Mouse (Mus musculus) myocyte (in vitro differentiated cells): ENCODE data around the gene Bco1. TPM values are rescaled to one million over a fixed set of nuclear protein-coding genes. Genes with fewer than 3 reads are reported as not detected.
A peak's percentile ranks its signal among the peaks of the same experiment; 100 is the strongest.

Source experiments
- H3K27me3 ChIP-seq: one replicate; pipeline ENCODE4 v1.6.1; 2011; ENCODE audit not compliant: control insufficient read depth, insufficient read depth, insufficient read length
- H3K36me3 ChIP-seq: one replicate; pipeline ENCODE4 v1.6.1; 2011; ENCODE audit not compliant: control insufficient read depth, insufficient read depth
- H3K4me2 ChIP-seq: one replicate; pipeline ENCODE4 v1.6.1; 2011; ENCODE audit warnings: low read depth, control low read depth
- H3K4me3 ChIP-seq: one replicate; pipeline ENCODE4 v1.5.1; 2011; ENCODE audit warnings: mild to moderate bottlenecking, control low read depth, moderate library complexity
- H3K79me2 ChIP-seq: one replicate; pipeline ENCODE4 v1.6.1; 2011; ENCODE audit not compliant: control insufficient read depth, insufficient read depth
- H3ac ChIP-seq: one replicate; pipeline ENCODE4 v1.6.1; 2011; ENCODE audit not compliant: control insufficient read depth, insufficient read length
- CEBPB ChIP-seq: IDR thresholded peaks from 2 replicates; pipeline ENCODE4 v1.6.1; 2011; ENCODE audit warnings: mild to moderate bottlenecking, moderate library complexity; ENCODE audit not compliant: poor library complexity, insufficient read depth, severe bottlenecking
- E2F4 ChIP-seq: IDR thresholded peaks from one replicate; pipeline ENCODE4 v1.6.1; 2011; ENCODE audit warnings: mild to moderate bottlenecking, control low read depth, moderate library complexity; ENCODE audit not compliant: insufficient read depth
- MAX ChIP-seq: IDR thresholded peaks from one replicate; pipeline ENCODE4 v1.6.1; 2011; ENCODE audit warnings: low read depth, mild to moderate bottlenecking, control low read depth
- MYOD1 ChIP-seq, 3 experiments: IDR thresholded peaks; one replicate each; pipeline ENCODE4 v1.6.1; 2011; ENCODE audit warnings: control low read depth in 2 of 3, low read depth in 2 of 3, mild to moderate bottlenecking in 2 of 3, moderate library complexity in 1 of 3; ENCODE audit not compliant: insufficient read length in 2 of 3, control insufficient read depth in 1 of 3
- MYOG ChIP-seq, 3 experiments: IDR thresholded peaks; one replicate each; pipeline ENCODE4 v1.6.1; 2011; ENCODE audit warnings: control low read depth in 2 of 3, low read depth in 2 of 3, mild to moderate bottlenecking in 2 of 3; ENCODE audit not compliant: insufficient read length in 2 of 3, control insufficient read depth in 1 of 3, insufficient read depth in 1 of 3
- POLR2A ChIP-seq: IDR thresholded peaks from one replicate; pipeline ENCODE4 v1.6.1; 2011; ENCODE audit warnings: low read depth, mild to moderate bottlenecking, control low read depth, moderate library complexity; ENCODE audit not compliant: insufficient read length
- POLR2AphosphoS2 ChIP-seq: IDR thresholded peaks from one replicate; pipeline ENCODE4 v1.6.1; 2011; ENCODE audit warnings: low read depth, control low read depth; ENCODE audit not compliant: insufficient read length
- REST ChIP-seq: IDR thresholded peaks from one replicate; pipeline ENCODE4 v1.6.1; 2011; ENCODE audit warnings: mild to moderate bottlenecking, control low read depth, moderate library complexity; ENCODE audit not compliant: insufficient read depth, insufficient read length
- SRF ChIP-seq: IDR thresholded peaks from one replicate; pipeline ENCODE4 v1.6.1; 2011; ENCODE audit warnings: low read depth; ENCODE audit not compliant: control insufficient read depth, insufficient read length
- TCF12 ChIP-seq: IDR thresholded peaks from one replicate; pipeline ENCODE4 v1.6.1; 2011; ENCODE audit warnings: mild to moderate bottlenecking, control low read depth; ENCODE audit not compliant: poor library complexity, insufficient read depth, severe bottlenecking
- TCF3 ChIP-seq: IDR thresholded peaks from one replicate; pipeline ENCODE4 v1.6.1; 2011; ENCODE audit warnings: low read depth, control low read depth; ENCODE audit not compliant: insufficient read length
- USF1 ChIP-seq: IDR thresholded peaks from one replicate; pipeline ENCODE4 v1.6.1; 2011; ENCODE audit warnings: low read depth, mild to moderate bottlenecking, control low read depth, moderate library complexity
- polyA plus RNA-seq: library from polyadenylated mRNA; unstranded; fragments of >200 nt; fragmentation: generic; extraction: Trizol; gene quantifications from one replicate; pipeline ENCODE4 v1.2.1, GENCODE M21; 2012; ENCODE audit warnings: missing spikeins

Gene Bco1
- polyA plus RNA-seq, 1 experiment = 0.02 TPM

DNA sequence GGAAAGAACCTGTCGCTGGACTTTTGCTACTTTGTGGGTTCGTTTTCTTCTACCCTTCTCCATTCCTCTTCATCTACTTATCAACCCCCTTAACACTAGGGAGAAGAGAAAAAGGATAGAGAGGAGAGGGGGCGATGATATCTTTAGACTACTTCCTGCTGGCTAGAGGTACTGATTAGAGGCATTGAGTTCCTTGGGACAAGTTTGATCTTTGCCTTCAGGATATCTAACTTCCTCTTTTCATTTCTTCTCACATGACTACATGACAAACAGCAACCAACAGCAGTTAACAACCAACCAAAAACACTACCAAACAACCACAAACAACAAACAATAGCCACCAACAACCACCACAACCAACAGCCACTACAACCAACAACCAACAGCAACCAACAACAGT lies 38.0 kb downstream of the Bco1 start:
- no peak overlapping the region for H3K4me3 ChIP-seq
- H3K36me3 ChIP-seq = no peaks in the 10 kb centered on the region
- H3K79me2 ChIP-seq = no peaks in the 10 kb centered on the region
- no peak overlapping the region for H3K4me2 ChIP-seq
- TF ChIP-seq CEBPB = no peak
- TF ChIP-seq REST = no peak
- TF ChIP-seq E2F4 = no peak
- TF ChIP-seq SRF = no peak
- no peak for TF ChIP-seq MYOD1 (IDR thresholded peaks at IDR 0.05; ENCODE audit: control insufficient read depth in 1 of 3, insufficient read length in 2 of 3, low read depth in 2 of 3)
- no peak for TF ChIP-seq TCF3
- TF ChIP-seq MAX = no peak
- no peak for TF ChIP-seq POLR2A
- no peak for TF ChIP-seq POLR2AphosphoS2
- TF ChIP-seq TCF12 = no peak
- TF ChIP-seq MYOG (IDR thresholded peaks at IDR 0.05; ENCODE audit: control insufficient read depth in 1 of 3, insufficient read depth in 1 of 3, insufficient read length in 2 of 3, low read depth in 2 of 3) = no peak
- TF ChIP-seq USF1 = no peak
- no peaks in the 10 kb centered on the region for H3K27me3 ChIP-seq
- H3ac ChIP-seq = no peak overlapping the region

DNA sequence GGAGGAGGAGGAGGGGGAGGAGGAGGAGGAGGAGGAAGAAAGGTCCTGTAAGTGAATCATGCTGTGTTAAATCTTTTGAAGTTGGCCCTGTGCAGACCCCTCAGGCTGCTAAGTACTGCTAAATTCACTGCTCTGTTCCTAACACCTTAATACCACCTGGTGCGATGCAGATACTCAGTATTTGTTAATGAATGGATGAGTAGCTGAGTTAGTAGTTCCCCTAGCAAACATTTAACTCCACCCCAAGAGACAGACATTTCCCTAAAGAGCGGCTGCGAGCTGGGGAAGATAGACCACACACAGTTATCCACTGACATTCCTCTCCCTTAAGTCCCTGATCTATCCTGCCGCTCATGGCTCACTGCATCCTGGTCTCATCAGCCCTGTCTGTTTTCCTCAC lies 40.7 kb downstream of the Bco1 start:
- no peak overlapping the region for H3ac ChIP-seq
- no peaks in the 10 kb centered on the region for H3K79me2 ChIP-seq
- no peaks in the 10 kb centered on the region for H3K36me3 ChIP-seq
- H3K4me3 ChIP-seq = no peak overlapping the region
- H3K4me2 ChIP-seq = peak overlapping the region; percentile 41
- no peaks in the 10 kb centered on the region for H3K27me3 ChIP-seq
- TF ChIP-seq MYOG (IDR thresholded peaks at IDR 0.05; ENCODE audit: control insufficient read depth in 1 of 3, insufficient read depth in 1 of 3, insufficient read length in 2 of 3, low read depth in 2 of 3) (no peak), CEBPB (no peak), MYOD1 (IDR thresholded peaks at IDR 0.05; ENCODE audit: control insufficient read depth in 1 of 3, insufficient read length in 2 of 3, low read depth in 2 of 3) (no peak), TCF3 (no peak), USF1 (no peak), MAX (no peak), REST (no peak), SRF (no peak)

DNA sequence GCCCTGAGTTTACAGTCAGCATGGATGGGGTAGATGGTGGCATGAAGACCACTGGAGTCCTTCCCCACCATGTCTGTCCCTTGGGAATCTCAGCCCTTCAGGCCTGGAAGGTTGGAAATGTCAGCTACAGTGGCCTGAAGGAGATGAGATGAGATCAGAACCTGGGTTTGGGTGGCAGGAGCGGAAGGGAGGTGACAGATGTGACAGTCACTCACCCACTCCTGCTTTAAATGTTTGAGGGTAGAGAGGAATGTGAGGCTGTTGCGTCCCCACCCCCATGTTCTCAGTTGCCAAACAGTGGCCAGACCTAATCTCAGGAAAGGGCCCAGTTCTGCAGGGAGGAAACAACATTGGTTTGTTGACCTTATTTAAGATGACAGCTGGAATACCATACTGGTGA lies 41.1 kb downstream of the Bco1 start:
- H3K4me2 ChIP-seq = peak overlapping the region; percentile 41
- no peaks in the 10 kb centered on the region for H3K79me2 ChIP-seq
- H3K27me3 ChIP-seq = no peaks in the 10 kb centered on the region
- TF ChIP-seq MAX (no peak), MYOG (IDR thresholded peaks at IDR 0.05; ENCODE audit: control insufficient read depth in 1 of 3, insufficient read depth in 1 of 3, insufficient read length in 2 of 3, low read depth in 2 of 3) (peak in 2 of 3 experiments; percentile 59 to 81), USF1 (no peak), TCF12 (peak; percentile 44), POLR2A (no peak), TCF3 (peak; percentile 25), POLR2AphosphoS2 (no peak), REST (no peak), CEBPB (no peak), SRF (no peak), E2F4 (no peak), MYOD1 (IDR thresholded peaks at IDR 0.05; ENCODE audit: control insufficient read depth in 1 of 3, insufficient read length in 2 of 3, low read depth in 2 of 3) (peak; percentile 76 to 94 (median 86))
- H3K4me3 ChIP-seq = no peak overlapping the region
- no peaks in the 10 kb centered on the region for H3K36me3 ChIP-seq
- no peak overlapping the region for H3ac ChIP-seq

DNA sequence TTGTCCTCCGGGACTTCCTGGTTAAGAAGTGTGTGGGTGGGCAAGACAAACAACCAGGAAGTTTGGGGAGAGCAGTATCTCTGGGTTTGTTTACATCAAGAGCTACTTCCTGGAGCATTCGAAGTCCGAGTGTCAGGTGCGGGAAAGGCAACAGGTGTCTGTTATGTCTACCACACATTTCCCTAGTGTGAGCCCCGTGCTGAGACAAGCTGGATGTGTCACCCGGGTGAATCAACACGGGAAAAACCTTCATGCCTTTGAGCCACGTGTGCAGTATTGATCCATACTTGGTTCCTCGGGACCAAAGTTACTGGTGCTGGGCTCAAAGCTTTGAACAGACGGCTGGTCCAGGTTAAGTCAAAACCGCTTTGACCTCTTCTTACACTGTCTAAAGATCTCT lies 41.7 kb downstream of the Bco1 start:
- TF ChIP-seq MYOD1 (IDR thresholded peaks at IDR 0.05; ENCODE audit: control insufficient read depth in 1 of 3, insufficient read length in 2 of 3, low read depth in 2 of 3) = peak in 1 of 3 experiments; percentile 51
- TF ChIP-seq MYOG (IDR thresholded peaks at IDR 0.05; ENCODE audit: control insufficient read depth in 1 of 3, insufficient read depth in 1 of 3, insufficient read length in 2 of 3, low read depth in 2 of 3) = peak in 1 of 3 experiments; percentile 35
- no peak for TF ChIP-seq POLR2A
- H3ac ChIP-seq = no peak overlapping the region
- H3K36me3 ChIP-seq = no peaks in the 10 kb centered on the region
- no peaks in the 10 kb centered on the region for H3K79me2 ChIP-seq
- peak overlapping the region; percentile 38 for H3K4me2 ChIP-seq
- H3K27me3 ChIP-seq = no peaks in the 10 kb centered on the region
- no peak overlapping the region for H3K4me3 ChIP-seq

DNA sequence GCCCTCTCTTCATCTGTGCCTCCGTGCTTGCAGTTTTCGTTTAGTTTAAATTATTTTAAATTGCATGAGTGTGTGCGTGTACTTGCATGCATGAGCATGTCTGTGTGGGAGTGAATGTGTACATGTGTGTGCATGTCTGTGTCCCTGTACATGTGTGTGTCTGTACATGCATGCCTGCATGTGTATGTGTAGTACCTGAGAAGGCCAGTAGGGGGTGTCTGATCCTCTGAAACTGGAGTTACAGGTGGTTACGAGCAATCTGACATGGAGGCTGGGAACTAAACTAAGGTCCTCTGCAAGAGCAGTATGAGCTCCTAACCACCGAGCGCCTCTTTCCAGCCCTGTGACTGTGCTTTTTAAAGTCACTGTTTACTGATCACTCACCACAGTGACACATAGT lies 52.9 kb downstream of the Bco1 start:
- Histone ChIP-seq H3ac (no peak overlapping the region), H3K79me2 (no peaks in the 10 kb centered on the region), H3K27me3 (no peaks in the 10 kb centered on the region), H3K36me3 (no peaks in the 10 kb centered on the region), H3K4me2 (no peak overlapping the region), H3K4me3 (no peak overlapping the region)
- TF ChIP-seq POLR2AphosphoS2 (no peak), POLR2A (no peak), SRF (no peak), CEBPB (no peak), MYOD1 (IDR thresholded peaks at IDR 0.05; ENCODE audit: control insufficient read depth in 1 of 3, insufficient read length in 2 of 3, low read depth in 2 of 3) (no peak), MYOG (IDR thresholded peaks at IDR 0.05; ENCODE audit: control insufficient read depth in 1 of 3, insufficient read depth in 1 of 3, insufficient read length in 2 of 3, low read depth in 2 of 3) (no peak), USF1 (no peak), REST (no peak), TCF12 (no peak), MAX (no peak), TCF3 (no peak), E2F4 (no peak)
